Mouse (Mus musculus): ENCODE results near the gene Cic.

Cic gene

DNA sequence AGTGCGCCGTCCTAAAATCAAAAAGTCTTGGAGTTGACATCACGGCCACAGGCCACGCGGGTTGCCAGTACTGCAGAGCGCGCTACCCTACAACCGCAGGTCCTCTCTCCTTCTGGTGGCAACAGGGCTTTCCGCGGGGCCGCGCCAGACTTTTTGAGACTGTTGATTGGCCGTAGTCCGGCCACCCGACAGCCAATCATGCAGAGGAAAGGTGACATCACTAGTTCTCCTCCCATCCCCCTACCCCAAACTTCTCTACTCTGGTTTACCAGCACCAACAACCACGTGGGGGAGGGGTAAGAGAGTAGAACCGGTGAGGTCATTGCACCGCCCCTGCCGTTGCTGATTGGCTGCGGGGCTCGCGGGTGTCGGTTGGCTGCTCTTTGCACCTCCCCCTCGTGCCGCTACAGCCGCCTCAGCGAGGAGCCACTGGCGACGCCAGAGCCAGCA lies at the start of gene Cic:
Cic (plus strand) TSS at position 404 of the 450 bp plus-strand sequence.
- DNase-seq (ENCODE audit: low spot score): peak; percentile 98

DNA sequence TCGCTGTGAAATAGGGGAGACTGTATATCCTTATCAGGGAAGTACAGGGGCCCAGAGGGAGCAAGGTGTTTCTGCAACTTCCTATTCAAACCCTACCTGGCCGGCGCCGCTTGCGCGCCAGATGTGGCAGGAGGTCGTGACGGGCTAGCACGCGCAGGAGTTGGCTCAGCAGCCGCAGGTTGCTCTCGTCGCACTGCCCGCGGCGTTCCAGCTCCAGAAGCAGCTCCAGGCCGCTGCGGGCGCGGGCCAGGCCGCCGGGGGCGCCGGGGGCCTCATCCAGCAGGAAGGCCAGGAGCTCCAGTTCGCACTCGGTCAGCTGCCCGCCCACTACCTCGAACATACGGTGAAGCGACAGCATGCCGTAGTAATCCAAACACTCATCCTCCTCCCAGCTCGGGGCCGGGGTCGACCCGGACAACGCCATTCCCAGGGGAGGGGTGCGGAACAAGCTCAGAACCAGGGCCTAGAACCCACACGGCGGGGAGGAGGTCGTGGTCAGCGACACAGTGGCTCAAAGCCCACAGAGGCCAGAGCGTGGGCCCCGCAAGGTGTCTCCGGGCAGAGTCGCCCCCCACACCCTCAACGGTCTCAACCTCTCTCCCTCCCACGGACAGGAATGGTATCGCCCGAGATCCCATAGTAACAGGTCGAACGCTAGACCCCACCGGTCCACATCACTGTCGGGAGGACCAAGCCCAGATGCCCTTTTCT lies 48.6 kb upstream of the Cic start:
- peak; percentile 64 for DNase-seq (ENCODE audit: low spot score)

DNA sequence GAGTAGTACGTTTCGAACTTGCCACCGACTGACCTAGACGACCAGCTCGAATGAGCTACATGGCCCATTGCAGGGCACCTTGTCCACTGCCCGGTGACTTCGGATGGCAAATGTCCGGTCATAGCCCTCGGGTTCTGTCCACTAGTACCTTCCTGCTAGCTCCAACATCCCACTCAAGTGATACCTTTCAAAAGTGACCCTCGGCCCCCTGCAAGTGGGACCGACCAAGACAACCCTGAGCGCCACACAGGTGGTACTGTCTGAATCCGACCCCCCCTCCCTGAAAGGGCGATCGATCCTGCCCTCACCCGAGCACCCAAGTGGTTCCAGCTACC lies 48.1 kb upstream of the Cic start:
- no peak for DNase-seq (ENCODE audit: low spot score)

DNA sequence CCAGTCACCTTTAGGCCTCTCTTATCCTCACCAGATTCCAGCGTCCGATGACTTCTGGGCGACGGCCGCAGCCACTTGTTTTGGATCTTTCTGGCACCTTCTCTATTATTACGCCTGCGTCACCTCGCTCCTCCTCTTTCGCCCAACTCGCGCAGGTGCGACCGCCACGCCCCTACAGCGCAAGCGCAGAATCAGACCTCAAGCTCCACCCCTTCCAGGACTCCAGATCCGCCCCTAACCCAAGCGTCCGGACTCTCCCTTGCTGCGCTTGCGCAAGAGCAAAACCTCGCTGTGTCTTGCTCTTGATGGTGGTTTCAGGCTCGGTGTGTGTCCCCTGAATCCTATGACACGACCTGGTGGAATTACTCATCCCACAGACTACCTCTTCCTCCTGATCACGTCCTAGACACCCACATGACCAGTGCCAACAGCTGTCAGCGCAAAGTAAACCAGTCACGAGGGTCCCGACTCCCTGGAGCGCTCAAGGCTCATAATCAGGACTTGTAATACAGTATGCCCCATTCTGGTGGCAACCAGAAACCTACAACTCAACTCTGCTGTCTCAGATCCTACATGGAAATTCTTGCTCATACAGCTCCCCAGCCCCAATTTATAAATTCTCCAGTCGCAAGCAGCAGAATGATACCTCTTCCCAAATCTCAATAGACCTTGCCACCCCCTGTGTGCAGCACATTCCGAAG lies 47.6 kb upstream of the Cic start:
- DNase-seq (ENCODE audit: low spot score): peak; percentile 97

DNA sequence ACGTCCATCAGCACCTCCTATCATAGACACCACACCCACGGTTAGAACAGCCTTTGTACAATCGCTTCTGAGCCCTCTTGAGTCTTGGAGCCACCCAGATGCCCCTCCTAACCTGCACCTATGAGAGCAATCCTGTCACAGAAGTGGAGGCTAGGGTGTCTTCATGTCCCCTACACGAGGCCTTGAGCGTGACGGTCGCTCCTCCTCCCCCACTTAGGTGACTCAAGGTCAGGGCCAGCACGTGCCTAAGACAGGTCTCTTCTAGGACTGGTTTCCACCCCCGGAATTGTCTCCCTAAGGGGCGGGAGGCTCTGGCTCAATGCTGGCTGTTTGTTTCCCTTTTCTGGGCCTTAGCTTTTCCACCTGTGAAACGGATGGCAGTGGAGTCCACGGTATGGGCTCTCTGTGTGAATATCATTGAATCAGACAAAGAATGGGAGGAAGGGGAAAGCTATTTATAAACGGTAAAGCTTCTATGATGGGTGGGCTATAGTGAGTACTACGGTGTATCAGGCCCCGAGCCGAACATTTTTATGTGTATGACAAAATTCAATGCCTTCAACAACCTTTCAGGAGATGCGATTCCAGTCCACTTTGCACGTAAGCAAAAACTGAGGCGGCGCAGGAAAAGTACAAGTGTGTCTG lies 46.9 kb upstream of the Cic start, which contains the start of gene Dedd2:
Dedd2 (minus strand) TSS at position 159 of the 645 bp plus-strand sequence.
- DNase-seq (ENCODE audit: low spot score): peak; percentile 73

DNA sequence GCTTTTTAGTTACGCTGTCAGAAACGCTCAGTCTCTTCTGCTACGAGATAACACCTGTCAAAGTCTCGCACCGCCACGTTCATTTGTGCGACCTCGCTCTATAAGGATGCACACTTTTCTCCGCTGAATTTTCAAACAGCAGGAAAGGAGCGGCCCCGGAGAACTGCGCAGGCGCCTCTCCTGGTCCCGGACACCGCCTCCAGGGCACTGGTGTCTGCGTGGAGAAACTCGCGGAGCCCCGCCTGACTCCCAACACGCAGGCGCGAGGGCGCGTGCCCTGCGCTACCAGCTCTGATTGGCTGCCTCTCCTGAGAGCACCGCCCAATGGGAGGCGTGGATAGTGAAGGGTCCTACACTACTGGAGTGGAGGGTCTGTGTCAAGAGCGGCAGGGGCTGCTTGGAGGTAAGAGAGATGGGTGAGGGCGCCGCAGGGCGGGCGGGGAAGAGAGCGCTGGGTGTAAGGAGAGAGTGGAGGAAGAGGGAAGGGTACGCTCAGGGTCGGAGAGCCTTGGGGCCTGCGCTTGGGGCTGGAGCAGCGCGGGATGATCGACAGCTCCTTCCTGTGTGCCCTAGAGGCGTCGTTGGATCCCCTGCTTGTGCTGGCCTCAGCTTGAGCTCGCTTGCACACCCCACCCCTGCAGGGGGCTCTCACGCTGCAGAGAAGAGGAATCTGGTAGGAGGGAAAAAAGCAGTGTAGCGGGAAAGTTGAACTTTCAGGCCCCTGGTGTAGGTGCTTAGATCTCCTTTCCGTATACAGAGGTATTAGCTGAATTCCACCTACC lies 46.2 kb upstream of the Cic start, which contains the start of gene Zfp526:
Zfp526 (plus strand) TSS at position 324 of the 782 bp plus-strand sequence.
- DNase-seq (ENCODE audit: low spot score): peak; percentile 94

DNA sequence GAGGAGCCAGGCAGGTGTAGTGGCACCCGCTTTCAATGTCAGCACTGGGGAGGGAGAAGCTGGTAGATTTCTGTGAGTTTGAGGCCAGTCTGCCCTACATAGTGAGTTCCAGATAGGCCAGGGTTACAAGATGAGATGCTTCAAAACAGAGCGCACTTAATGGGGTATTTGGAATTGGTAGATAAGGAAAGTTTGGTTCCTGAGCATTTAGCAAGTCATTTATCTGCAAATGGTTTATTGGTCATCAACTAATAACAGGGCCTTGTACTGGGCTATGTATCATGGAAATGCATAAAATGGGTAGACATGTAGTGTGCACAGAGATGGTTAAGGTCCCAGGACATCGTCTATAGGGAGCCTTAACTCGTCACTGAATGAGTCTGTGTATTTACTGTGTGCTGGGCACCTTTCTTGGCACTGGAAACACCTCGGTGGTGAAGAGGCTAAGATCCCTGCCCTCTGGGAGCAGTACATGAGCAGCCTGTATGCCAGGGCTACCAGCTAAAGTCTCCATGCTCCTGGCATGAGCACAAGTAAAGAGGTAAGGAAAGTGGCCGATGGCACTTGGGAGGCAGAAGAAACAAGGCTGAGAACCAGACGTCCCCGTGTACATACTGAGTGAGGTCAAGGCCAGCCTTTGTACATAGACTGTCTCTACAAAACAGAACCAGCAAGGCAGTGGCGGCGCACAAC lies 45.1 kb upstream of the Cic start:
- peak; percentile 41 for DNase-seq (ENCODE audit: low spot score)

DNA sequence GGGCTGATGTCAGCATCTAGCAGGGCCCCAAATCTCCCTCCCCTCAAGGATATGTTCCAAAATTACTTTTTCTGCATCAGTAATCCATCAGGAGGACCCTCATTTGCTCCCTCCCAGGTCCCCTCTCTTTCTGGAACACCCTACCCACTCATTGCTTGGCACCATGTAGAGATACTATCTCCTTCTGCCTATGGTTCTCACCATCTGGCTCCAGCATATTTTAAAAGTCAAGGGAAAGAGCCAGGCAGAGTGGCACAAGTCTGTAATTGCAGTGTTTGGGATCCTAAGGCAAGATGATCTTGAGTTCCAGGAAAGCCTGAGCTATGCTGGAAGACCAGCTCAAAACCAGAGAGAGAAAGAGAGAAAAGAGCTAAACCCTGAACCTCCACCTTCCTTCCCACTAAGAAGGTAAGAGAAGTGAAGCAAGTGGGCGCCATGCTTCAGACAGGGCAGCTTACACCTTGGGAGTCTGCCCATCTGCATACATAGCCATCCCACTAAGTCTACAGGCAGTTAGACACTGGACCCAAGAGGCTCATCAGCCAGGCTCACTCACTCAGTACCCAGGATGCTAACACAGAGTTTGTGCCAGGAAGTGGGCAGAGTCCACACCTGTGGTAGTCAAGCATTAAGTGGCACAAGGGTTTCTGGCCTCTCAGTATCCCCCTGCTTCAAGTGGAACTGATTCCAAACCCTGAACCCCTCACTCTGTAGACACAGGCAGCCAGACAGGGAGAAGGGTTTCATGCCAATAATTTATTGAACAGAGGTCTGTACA lies 39.8 kb upstream of the Cic start:
- DNase-seq (ENCODE audit: low spot score): no peak

DNA sequence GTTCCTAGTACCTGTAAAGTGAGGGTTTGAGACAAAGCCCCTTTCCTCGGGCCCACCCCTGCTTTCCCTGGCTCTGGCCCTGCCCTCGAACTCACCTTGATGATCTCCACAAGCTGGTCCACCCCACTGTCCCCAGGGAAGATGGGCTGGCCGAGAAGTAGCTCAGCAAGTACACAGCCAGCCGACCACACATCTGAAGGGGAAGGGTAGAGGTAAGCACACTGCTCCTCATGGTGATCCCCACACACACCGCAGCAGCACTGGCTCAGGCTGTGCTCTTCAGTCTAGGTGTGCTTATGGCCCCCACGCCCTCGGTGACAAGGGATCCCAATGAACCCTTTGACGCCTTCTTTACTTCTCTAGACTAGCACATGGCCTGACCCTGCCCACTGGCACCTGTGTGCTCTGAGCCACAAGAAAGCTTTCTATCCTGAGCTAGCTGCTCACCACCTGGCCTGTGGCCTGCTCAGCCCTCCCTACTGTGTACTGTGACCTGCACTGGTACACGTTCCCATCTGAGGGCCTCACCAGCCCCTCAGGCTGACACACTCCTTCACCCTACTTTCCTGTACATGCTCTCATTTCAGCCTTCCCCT lies 36.7 kb upstream of the Cic start:
- no peak for DNase-seq (ENCODE audit: low spot score)

DNA sequence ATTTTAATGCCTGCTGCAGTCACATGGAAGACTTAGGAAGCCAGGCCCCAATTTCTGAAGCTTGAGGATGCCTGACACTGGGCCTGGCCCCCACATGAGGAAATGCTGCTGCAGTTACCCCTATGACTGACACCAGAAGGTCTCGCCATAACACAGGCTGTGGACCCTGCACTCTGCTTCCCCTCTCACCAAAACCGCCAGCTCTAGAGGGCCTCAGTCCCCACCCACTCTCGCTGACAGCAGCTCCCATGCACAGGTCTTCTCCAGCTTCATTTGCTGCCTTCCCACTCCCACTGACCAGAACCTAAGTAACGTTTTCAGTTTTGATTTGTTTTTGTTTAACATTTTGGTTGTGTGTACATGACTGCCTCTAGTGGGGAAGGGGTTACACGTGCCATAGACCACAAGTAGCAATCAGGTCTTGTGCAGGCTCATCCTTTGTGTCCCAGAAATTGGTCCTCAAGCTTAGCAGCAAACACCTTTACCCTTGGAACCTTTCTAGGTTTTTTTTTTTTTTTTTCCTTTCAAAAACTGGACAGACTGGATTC lies 35.3 kb upstream of the Cic start:
- DNase-seq (ENCODE audit: low spot score): no peak

DNA sequence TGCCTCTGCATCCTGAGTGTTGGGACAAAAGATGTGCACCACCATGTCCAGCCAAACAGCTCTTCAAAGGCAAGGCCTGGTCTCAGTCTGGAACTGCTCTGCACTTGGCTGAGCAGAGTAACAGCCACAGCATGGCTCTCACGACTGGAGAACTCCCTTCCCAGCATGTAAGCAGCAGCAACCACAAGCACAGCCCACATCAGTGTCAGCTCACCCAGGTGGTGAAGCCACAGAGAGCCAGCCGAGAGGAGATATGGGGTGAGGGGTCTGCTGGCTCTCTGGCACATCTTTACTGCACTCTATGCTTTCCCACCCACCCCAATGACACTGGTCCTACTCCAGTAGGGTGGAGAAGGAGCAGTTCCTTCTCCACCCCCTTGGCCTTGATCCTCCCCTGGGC lies 34.4 kb upstream of the Cic start:
- DNase-seq (ENCODE audit: low spot score): no peak

DNA sequence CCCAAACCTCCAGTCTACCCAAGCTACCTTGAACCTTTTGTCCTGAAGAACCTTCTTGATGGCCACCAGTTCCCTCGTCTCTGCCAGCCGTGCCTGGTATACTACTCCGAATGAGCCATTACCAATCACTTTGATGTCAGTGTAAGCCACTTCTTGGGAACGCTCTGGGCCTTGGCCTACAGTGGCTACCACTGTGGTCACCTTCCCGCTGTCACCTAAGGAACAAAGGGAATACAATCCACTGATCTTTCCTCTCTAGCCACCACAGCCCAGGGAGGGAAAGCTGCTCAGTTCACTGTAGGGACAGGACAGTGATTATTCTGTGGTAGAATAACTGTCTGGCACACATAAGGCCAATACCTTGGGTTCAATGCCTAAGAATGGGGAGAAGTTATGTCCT lies 32.0 kb upstream of the Cic start:
- DNase-seq (ENCODE audit: low spot score): no peak

DNA sequence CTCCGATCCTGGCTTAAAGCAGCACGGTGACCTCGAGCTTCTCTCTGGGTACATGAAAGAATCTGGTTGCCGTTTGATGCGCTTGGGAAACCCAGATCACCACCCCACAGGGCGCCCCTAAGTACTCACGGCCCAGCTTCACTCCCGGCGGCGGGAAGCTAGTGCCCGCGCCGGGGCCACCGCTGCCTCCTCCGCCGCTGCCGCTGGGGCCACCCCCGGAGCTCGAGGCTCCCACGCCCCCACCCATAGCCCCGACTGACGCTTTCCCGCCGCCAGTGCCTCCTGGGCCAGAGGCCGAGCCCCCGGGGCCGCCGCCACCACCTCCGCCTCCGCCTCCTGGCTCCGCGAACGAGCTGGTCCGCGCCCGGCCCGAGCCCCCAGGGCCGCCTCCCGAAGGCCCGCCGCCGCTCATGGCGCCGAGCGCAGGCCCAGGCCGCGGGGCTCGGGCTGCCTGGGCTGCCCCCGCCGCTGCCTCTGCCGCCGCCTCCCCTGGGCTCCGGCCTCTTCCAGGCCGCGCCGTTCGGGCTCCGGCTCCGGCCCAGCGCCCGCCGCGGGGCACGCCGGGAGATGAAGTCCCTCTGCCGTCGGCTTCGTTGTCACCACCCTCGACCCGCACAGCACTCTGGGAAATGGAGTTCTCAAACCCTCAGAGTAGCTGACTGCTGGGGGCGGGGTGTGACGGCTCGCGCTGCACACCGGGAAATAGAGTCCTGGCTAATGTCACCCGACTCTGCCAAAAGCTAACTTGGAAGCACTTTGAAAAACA lies 30.1 kb upstream of the Cic start, which contains the start of gene Gsk3a:
Gsk3a (minus strand) TSS at position 603 of the 766 bp plus-strand sequence.
- peak; percentile 97 for DNase-seq (ENCODE audit: low spot score)

DNA sequence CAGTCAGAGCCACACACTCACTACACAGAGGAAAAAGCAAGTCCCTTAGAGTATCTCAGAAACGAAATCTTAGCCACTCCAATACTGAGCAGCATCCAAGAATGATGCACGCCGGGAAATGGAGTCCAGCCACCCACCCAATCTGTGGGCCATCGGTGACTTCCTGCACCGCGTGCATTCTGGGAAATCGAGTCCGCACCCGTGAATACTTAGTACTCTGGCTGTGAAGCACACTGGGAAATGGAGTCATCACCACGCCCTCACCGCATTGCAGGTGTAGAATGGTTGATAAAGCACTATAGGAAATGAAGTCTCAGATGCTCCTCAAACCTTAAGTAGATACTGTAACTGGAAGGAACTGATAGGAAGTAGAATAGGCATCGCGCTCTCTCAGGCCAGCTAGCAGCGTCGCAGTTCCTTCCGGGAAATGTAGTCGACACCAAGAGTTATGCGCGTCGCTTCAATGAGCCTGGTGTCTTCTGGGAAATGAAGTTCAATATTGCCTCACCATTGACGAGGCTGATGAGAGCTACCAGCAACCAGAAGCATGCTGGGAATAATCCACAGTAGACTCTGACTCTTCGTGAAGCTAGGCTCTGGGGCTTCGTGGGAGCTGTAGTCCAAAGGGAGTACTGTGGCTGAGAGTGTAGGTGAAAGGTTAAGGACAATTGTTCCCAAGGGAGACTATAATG lies 29.3 kb upstream of the Cic start:
- DNase-seq (ENCODE audit: low spot score): peak; percentile 96

DNA sequence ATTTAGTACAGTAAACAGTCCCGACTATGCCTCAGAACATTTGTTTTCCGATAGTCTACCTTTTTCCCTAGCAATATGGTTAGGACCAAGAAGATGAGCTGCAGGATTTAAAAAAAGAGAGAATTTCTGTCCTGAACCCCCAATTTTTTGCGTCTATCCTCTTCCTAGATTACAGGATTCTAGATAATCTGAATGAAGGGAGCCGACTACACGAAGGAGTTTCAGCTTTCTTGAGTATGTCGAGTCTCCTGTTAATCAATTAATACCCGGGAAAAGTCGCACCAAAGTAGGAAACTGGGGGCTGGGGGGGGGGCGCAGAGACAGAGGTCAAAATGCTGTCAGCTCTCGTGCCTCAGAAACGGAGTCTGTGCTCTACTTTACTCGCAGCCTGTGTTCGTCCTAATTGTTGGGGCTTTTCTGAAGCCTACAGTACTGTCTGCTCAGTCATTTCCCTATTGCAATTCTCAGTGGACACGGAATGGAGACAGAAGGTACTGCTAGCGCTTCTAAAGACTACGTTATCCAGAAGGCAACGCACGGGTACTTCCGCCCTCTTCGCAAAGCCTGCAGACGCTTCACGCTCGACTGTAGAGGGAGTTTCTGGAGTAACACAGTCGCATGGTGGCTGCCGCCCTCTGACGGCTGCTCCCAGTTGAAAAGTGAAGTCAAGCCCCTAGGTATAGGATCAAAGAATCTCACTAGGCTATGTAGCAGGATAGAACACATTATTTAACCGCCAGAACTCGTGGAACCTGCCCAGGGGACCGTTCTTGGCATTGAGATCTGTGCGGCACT lies 28.5 kb upstream of the Cic start:
- peak; percentile 82 for DNase-seq (ENCODE audit: low spot score)

DNA sequence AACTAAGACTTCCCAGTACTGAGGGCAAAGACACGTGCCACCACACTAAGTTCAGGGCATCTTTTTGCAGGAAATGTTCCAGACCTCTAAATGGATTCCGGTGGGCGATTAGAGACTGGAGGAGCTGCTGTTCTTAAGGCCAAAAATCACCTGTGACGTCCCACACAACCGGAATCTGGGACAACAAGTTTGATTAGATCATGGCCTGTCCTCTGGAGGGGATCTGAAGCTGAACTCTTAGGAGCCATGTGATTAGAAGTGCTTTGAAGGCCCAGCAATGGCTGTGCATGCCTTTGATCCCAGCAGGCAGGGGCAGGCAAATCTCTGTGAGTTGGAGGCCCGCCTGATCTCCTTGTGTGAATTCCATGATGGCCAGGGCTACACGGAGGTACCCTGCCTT lies 26.9 kb upstream of the Cic start:
- DNase-seq (ENCODE audit: low spot score): no peak

DNA sequence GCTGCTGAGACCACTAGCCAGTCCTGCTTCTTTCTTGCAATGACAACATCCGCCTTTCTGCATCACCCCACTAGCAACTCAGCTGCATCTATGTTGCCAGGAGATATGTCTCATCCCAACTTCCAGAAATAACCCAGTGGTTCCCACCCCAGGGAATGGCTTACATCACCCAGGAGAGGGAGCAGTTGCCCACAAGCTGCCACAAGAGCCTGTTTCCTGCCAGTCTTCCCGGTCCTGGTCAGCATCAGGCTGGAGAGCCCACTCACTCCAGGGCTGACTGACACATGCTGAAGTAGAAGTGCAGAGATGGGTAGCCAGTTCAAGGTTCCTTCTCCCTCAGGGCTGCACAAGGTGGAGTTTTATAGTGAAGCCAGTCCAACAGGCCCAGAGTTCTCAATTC lies 26.4 kb upstream of the Cic start:
- DNase-seq (ENCODE audit: low spot score): no peak

DNA sequence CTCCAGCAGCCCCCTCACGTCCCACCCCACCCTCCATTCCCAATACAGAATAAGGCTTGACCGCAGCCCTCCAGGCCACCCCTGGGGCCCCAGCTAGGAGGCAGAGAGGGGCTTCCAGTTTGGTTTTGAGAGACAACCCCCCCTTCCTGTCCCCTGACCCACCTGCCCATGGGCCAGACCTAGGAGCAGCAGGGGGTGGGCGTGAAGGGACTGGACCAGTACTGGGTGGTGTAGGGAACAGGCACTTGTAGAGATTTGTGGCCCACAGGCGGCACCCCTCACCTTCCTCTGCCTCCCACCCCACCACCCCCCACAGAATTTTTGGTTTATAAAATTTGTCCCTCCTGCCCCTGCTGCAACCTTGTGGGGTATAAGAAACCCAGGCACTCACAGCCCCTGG lies 24.1 kb upstream of the Cic start:
- no peak for DNase-seq (ENCODE audit: low spot score)

Data from c-Kit-positive CD71-positive TER-119-positive erythroid progenitor cells, embryonic 14.5 days (primary cell).